ENCODE assay signal across 10 mouse cellular contexts in the genomic region with DNA sequence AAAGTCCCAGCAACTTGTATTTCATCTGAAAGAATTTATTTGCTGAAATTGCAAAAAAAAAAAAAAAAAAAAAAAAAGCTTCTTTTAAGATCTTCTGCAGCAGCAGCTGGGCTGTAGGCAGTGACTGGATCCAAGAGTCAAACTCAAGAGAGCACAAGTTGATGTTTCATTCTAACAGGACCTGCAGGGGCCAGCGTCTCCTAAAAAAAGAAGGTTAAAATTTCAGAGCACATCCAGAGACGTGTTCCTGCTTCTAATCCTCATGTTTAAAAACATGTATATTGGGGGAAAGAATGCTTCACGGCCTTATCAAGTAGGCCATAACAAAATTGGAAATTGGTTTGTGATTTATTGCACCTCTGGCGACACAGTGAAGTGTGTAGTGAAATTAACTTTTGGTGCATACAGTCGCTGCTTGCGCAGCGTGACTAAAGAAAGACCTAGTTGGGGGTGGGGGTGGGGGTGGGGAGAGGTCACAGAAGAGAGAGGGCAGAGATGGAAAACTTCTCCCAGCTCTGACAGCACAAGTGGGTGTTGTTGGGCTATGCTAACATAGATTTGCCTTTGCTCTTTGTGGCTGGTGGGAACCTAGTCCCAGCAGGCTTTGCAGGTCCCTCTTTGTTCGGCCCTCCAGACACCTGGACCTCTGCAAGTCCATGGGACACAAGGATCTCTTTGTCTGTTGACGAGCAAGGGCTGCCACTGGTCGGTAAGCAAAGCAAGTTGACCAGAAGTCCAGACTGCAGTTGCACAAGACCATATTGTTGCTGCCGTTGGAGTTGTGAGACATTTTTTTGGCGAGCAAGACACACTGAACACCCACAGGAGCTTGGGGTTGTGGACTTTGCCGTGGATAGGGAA.
A peak's percentile ranks its signal among the peaks of the same experiment; 100 is the strongest.
DNase-seq lines count a peak whose midpoint lies in the region; ATAC-seq and TF ChIP-seq lines count a peak whose summit lies in the region.
"Had no signal": no experiment of that assay in that cellular context is flagged by ENCODE, and none has a peak within 500 bp of the region (broad histone marks: within the 10 kb centered on the region; RNA-seq: fewer than 3 reads in every experiment).

No protein-coding gene starts in this region.

- 0 out of 2 replicates have a peak overlapping the region, but pooled peaks have one; percentile 5 for H3K27ac ChIP-seq in hindbrain, embryonic 10.5 days
- H3K27ac ChIP-seq in hindbrain, embryonic 14.5 days: no peak overlapping the region
- H3K27ac ChIP-seq in ES-E14 (ENCODE audit: insufficient read depth, low read depth, low read length, poor library complexity, severe bottlenecking): no peak overlapping the region
- H3K27ac ChIP-seq in embryonic facial prominence, embryonic 13.5 days: 0 out of 2 replicates have a peak overlapping the region, but pooled peaks have one; percentile 17
- no peak overlapping the region for H3K27ac ChIP-seq in lung, embryonic 14.5 days (ENCODE audit: low read depth)
- no peak overlapping the region for H3K27ac ChIP-seq in forebrain, embryonic 12.5 days
- H3K27ac ChIP-seq: liver, embryonic 15.5 days had no signal

- H3K4me2 ChIP-seq in hindbrain, embryonic 14.5 days (replicated peaks): no peak overlapping the region
- no peak overlapping the region for H3K4me2 ChIP-seq in embryonic facial prominence, embryonic 13.5 days
- no peak overlapping the region for H3K4me2 ChIP-seq in lung, embryonic 14.5 days
- no peak overlapping the region for H3K4me2 ChIP-seq in forebrain, embryonic 12.5 days
- H3K4me2 ChIP-seq: liver, embryonic 15.5 days had no signal

- no peak overlapping the region for H3K4me3 ChIP-seq in hindbrain, embryonic 10.5 days
- no peak overlapping the region for H3K4me3 ChIP-seq in hindbrain, embryonic 14.5 days (replicated peaks; ENCODE audit: low read length)
- no peak overlapping the region for H3K4me3 ChIP-seq in ES-E14 (ENCODE audit: insufficient read depth in 1 of 2, low read depth in 1 of 2, low read length in 2 of 2, poor library complexity in 1 of 2, severe bottlenecking in 1 of 2)
- no peak overlapping the region for H3K4me3 ChIP-seq in embryonic facial prominence, embryonic 13.5 days
- H3K4me3 ChIP-seq in lung, embryonic 14.5 days (ENCODE audit: low read depth, low read length): no peak overlapping the region
- no peak overlapping the region for H3K4me3 ChIP-seq in forebrain, embryonic 12.5 days (replicated peaks)
- H3K4me3 ChIP-seq: liver, embryonic 15.5 days had no signal

- no peaks in the 10 kb centered on the region for H3K36me3 ChIP-seq in hindbrain, embryonic 10.5 days
- H3K36me3 ChIP-seq in hindbrain, embryonic 14.5 days (replicated peaks; ENCODE audit: control insufficient read depth, insufficient read depth): no peaks in the 10 kb centered on the region
- no peaks in the 10 kb centered on the region for H3K36me3 ChIP-seq in ES-E14 (ENCODE audit: control insufficient read depth, insufficient read depth, low read length, poor library complexity, severe bottlenecking)
- H3K36me3 ChIP-seq in embryonic facial prominence, embryonic 13.5 days: no peaks in the 10 kb centered on the region
- no peaks in the 10 kb centered on the region for H3K36me3 ChIP-seq in lung, embryonic 14.5 days (ENCODE audit: insufficient read depth)
- no peaks in the 10 kb centered on the region for H3K36me3 ChIP-seq in forebrain, embryonic 12.5 days (replicated peaks)
- H3K36me3 ChIP-seq: liver, embryonic 15.5 days had no signal

- no peaks in the 10 kb centered on the region for H3K4me1 ChIP-seq in hindbrain, embryonic 10.5 days (replicated peaks)
- no peaks in the 10 kb centered on the region for H3K4me1 ChIP-seq in hindbrain, embryonic 14.5 days (replicated peaks; ENCODE audit: control insufficient read depth, insufficient read depth, low read length)
- H3K4me1 ChIP-seq in ES-E14 (ENCODE audit: control insufficient read depth in 2 of 2, insufficient read depth in 2 of 2, low read length in 2 of 2, poor library complexity in 1 of 2): no peaks in the 10 kb centered on the region
- H3K4me1 ChIP-seq in embryonic facial prominence, embryonic 13.5 days: peaks cover 6% of the 10 kb centered on the region; the same call in 1 of the 2 replicates
- no peaks in the 10 kb centered on the region for H3K4me1 ChIP-seq in lung, embryonic 14.5 days (ENCODE audit: insufficient read depth)
- no peaks in the 10 kb centered on the region for H3K4me1 ChIP-seq in forebrain, embryonic 12.5 days
- H3K4me1 ChIP-seq: liver, embryonic 15.5 days had no signal

- in situ Hi-C loops in ES-E14 (cut with MboI; ENCODE audit: low sequenced_read_pairs in 2 of 2, unreplicated experiment in 2 of 2): no loop called here

- H3K27me3 ChIP-seq in hindbrain, embryonic 10.5 days (ENCODE audit: insufficient read depth, poor library complexity, severe bottlenecking): no peaks in the 10 kb centered on the region
- no peaks in the 10 kb centered on the region for H3K27me3 ChIP-seq in hindbrain, embryonic 14.5 days (ENCODE audit: control insufficient read depth, insufficient read depth, low read length)
- H3K27me3 ChIP-seq in embryonic facial prominence, embryonic 13.5 days: no peaks in the 10 kb centered on the region
- no peaks in the 10 kb centered on the region for H3K27me3 ChIP-seq in lung, embryonic 14.5 days (ENCODE audit: insufficient read depth, low read length)
- H3K27me3 ChIP-seq in forebrain, embryonic 12.5 days: no peaks in the 10 kb centered on the region
- H3K27me3 ChIP-seq: liver, embryonic 15.5 days had no signal

- WGBS in hindbrain, embryonic 10.5 days: 73% methylated on average over 13 of the region's 13 CpGs
- WGBS in hindbrain, embryonic 14.5 days: 64% methylated on average over 13 of the region's 13 CpGs
- WGBS in embryonic facial prominence, embryonic 13.5 days: 49% methylated on average over 13 of the region's 13 CpGs
- 44% methylated on average over 13 of the region's 13 CpGs for WGBS in lung, embryonic 14.5 days
- 68% methylated on average over 13 of the region's 13 CpGs for WGBS in forebrain, embryonic 12.5 days

- no peak overlapping the region for H3K9ac ChIP-seq in hindbrain, embryonic 14.5 days
- no peak overlapping the region for H3K9ac ChIP-seq in ES-E14 (ENCODE audit: insufficient read depth, low read depth, low read length, poor library complexity, severe bottlenecking)
- H3K9ac ChIP-seq in embryonic facial prominence, embryonic 13.5 days: no peak overlapping the region
- H3K9ac ChIP-seq in lung, embryonic 14.5 days: no peak overlapping the region
- H3K9ac ChIP-seq in forebrain, embryonic 12.5 days: no peak overlapping the region
- H3K9ac ChIP-seq: liver, embryonic 15.5 days had no signal

- no peak for TF ChIP-seq CTCF in lung, embryonic 14.5 days (IDR thresholded peaks at IDR 0.05; ENCODE audit: low read depth)

- ATAC-seq in hindbrain, embryonic 14.5 days (ENCODE audit: low FRiP score): no peak
- no peak for ATAC-seq in embryonic facial prominence, embryonic 13.5 days (ENCODE audit: insufficient number of reproducible peaks, insufficient read depth, low FRiP score, low TSS enrichment, low read depth)
- ATAC-seq in lung, embryonic 14.5 days (ENCODE audit: insufficient read depth): peak; percentile 31; the same call in 1 of the 2 replicates
- ATAC-seq in forebrain, embryonic 12.5 days (ENCODE audit: low FRiP score): no peak

- H3K9me3 ChIP-seq in hindbrain, embryonic 10.5 days: no peaks in the 10 kb centered on the region
- H3K9me3 ChIP-seq in hindbrain, embryonic 14.5 days (ENCODE audit: control insufficient read depth, low read length): no peaks in the 10 kb centered on the region
- H3K9me3 ChIP-seq in ES-E14 (ENCODE audit: control insufficient read depth, insufficient read depth, low read depth, low read length): no peaks in the 10 kb centered on the region
- no peaks in the 10 kb centered on the region for H3K9me3 ChIP-seq in embryonic facial prominence, embryonic 13.5 days
- H3K9me3 ChIP-seq in lung, embryonic 14.5 days (ENCODE audit: low read depth, low read length): no peaks in the 10 kb centered on the region
- H3K9me3 ChIP-seq in forebrain, embryonic 12.5 days: no peaks in the 10 kb centered on the region
- H3K9me3 ChIP-seq: liver, embryonic 15.5 days had no signal

- peak; percentile 17 for DNase-seq in hindbrain, embryonic 10.5 days (ENCODE audit: low spot score)
- DNase-seq in hindbrain, embryonic 14.5 days (ENCODE audit: low spot score): no peak
- no peak for DNase-seq in ES-E14 (ENCODE audit: low read depth, low spot score)
- DNase-seq in lung, embryonic 14.5 days: peak; percentile 31
- no peak for DNase-seq in right cerebral cortex, adult 2 months (ENCODE audit: low spot score in 2 of 2)
- DNase-seq in urinary bladder, postnatal 25 days (ENCODE audit: low spot score): no peak
- DNase-seq: adrenal gland, adult 2 months had no signal

TF ChIP-seq in ES-E14, 5 proteins besides CTCF, POLR2A, EP300 and RAD21:
- TF ChIP-seq MAFK (IDR thresholded peaks at IDR 0.05; ENCODE audit: insufficient read depth, low read depth, low read length) (0 out of 2 replicates have a peak, but pooled peaks have one; percentile 17), HCFC1 (IDR thresholded peaks at IDR 0.05; ENCODE audit: borderline replicate concordance, insufficient read depth, low read length) (no peak)

Comparison
In these comparisons a context has a peak if more than half of its experiments do, and no peak if none do; other contexts are left out.
1. DNase-seq: peak in hindbrain, embryonic 10.5 days (single experiment) and lung, embryonic 14.5 days (single experiment); none in hindbrain, embryonic 14.5 days (single experiment), ES-E14 (single experiment), right cerebral cortex, adult 2 months (0 of 2) and urinary bladder, postnatal 25 days (single experiment).
2. H3K27ac ChIP-seq: peak in hindbrain, embryonic 10.5 days (single experiment) and embryonic facial prominence, embryonic 13.5 days (single experiment); none in hindbrain, embryonic 14.5 days (single experiment), ES-E14 (single experiment), lung, embryonic 14.5 days (single experiment) and forebrain, embryonic 12.5 days (single experiment).